Mouse (Mus musculus) embryonic facial prominence, embryonic 11.5 days (tissue): ENCODE data around the gene Cdc42ep4. TPM values are rescaled to one million over a fixed set of nuclear protein-coding genes. Genes with fewer than 3 reads are reported as not detected.
A peak's percentile ranks its signal among the peaks of the same experiment; 100 is the strongest.

ENCODE experiments used
- ATAC-seq: fragments of 200-750 bp; cut with Nextera tagmentation; replicated peaks from 2 replicates; pipeline ENCODE4 v1.8.0; 2017; ENCODE audit warnings: low read depth; ENCODE audit not compliant: insufficient number of reproducible peaks, low FRiP score, low TSS enrichment
- DNase-seq: peaks from one replicate; pipeline ENCODE4 v3.0.0-alpha.2; 2015; ENCODE audit warnings: low spot score
- H3K27ac ChIP-seq: fragments of 300-500 bp; sonication (generic); replicated peaks from 2 replicates; pipeline ENCODE4 v1.5.1; 2014; ENCODE audit warnings: mild to moderate bottlenecking, low read depth, low read length, control low read depth
- H3K27me3 ChIP-seq: fragments of 300-500 bp; sonication (generic); 2 replicates; pipeline ENCODE4 v1.6.1; 2014; ENCODE audit warnings: mild to moderate bottlenecking, low read length, moderate library complexity, mixed read lengths; ENCODE audit not compliant: control insufficient read depth, insufficient read depth
- H3K36me3 ChIP-seq: fragments of 300-500 bp; sonication (generic); replicated peaks from 2 replicates; pipeline ENCODE4 v1.6.1; 2014; ENCODE audit warnings: low read depth, mild to moderate bottlenecking, low read length, moderate library complexity, mixed read lengths; ENCODE audit not compliant: control insufficient read depth, insufficient read depth
- H3K4me1 ChIP-seq: fragments of 300-500 bp; sonication (generic); 2 replicates; pipeline ENCODE4 v1.6.1; 2014; ENCODE audit warnings: low read length, mixed read lengths; ENCODE audit not compliant: control insufficient read depth, insufficient read depth
- H3K4me2 ChIP-seq: fragments of 300-500 bp; sonication (generic); 2 replicates; pipeline ENCODE4 v1.6.1; 2014; ENCODE audit warnings: low read depth, mild to moderate bottlenecking, control low read depth, low read length, moderate library complexity
- H3K4me3 ChIP-seq: fragments of 300-500 bp; sonication (generic); 2 replicates; pipeline ENCODE4 v1.5.1; 2014; ENCODE audit warnings: low read depth, low read length, control low read depth
- H3K9ac ChIP-seq: fragments of 300-500 bp; sonication (generic); replicated peaks from 2 replicates; pipeline ENCODE4 v1.6.1; 2014; ENCODE audit warnings: mild to moderate bottlenecking, control low read depth, low read length
- H3K9me3 ChIP-seq: fragments of 300-500 bp; sonication (generic); replicated peaks from 2 replicates; pipeline ENCODE4 v1.6.1; 2016; ENCODE audit warnings: mild to moderate bottlenecking, low read length, inconsistent platforms, mixed read lengths; ENCODE audit not compliant: control insufficient read depth
- WGBS: fragments of 180-500 bp; shearing (Covaris S2); extraction: QIAGEN DNeasy Blood & Tissue Kit; methylation state at CpG from one replicate; pipeline ENCODE4 v1.1.7; 2014; 5-methylcytosine and 5-hydroxymethylcytosine counted together
- polyA plus RNA-seq: library from polyadenylated mRNA; unstranded; fragments of >200 nt; fragmentation: Nextera tagmentation; extraction: Ambion mirVana; gene quantifications from 2 replicates; pipeline ENCODE4 v1.2.1, GENCODE M21; 2014

Gene Cdc42ep4
- polyA plus RNA-seq, 1 experiment from 2014 or later, result 59.1 TPM

DNA sequence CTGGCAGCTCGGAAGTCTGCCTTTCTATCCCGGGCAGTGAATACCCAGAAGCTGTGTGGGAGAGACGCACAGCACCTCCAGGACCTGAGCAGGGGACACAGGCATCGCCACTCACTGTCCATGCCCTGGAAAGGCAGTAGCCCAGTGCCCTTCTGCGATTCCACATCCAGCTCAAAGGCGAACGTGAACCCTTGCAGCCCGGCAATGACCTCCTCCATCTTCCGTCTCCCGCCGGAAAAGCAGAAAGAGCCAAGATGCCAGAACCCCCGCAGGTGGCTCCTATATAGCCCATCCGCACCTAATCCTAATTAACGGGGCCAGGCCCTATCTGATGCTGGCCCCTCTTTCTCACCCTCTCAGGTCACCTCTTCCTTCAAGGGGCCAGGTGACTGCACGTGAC is 42.4 kb downstream of the Cdc42ep4 start:
- WGBS, result 10% methylated on average over 15 of the region's 15 CpGs
- ATAC-seq (0 out of 2 replicates have a peak, but pooled peaks have one; percentile 4), DNase-seq (no peak)
- Histone ChIP-seq H3K9me3 (no peaks in the 10 kb centered on the region), H3K27me3 (no peaks in the 10 kb centered on the region; the same call in 1 of the 2 replicates), H3K9ac (no peak overlapping the region), H3K36me3 (no peaks in the 10 kb centered on the region), H3K4me1 (peaks cover 8% of the 10 kb centered on the region), H3K4me3 (no peak overlapping the region), H3K27ac (no peak overlapping the region), H3K4me2 (no peak overlapping the region)

DNA sequence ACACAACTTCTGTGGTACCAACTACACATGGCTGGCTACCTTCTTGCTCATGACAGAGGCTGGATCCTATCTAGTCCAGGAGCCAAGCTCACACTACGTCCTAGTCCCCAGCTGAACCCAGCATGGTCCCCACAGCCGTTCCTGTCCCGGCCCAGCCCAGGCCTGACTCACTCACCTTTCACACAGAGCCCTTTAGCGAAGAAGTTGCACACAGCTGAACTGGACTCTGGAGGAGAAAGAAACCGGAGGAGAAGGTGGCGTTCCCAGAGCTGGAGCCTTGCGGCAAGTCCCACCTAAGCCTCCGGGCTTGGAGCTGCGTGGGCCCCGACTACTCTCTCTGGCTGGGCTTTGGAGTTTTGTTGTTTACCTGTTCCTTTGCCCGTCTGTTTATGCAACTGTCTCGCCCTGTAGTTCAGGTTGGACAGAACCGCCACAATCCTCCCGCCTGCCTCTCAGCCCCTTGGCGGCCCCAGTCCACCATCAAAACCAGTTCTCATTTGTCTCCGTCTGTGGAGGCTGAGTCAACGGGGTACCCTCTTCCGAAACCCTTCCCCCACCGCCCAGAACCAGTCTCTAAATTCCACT is 43.0 kb downstream of the Cdc42ep4 start:
- H3K4me1 ChIP-seq, result peaks cover 8% of the 10 kb centered on the region
- WGBS, result 45% methylated on average over 19 of the region's 19 CpGs
- no peak overlapping the region for H3K4me3 ChIP-seq
- no peaks in the 10 kb centered on the region for H3K36me3 ChIP-seq
- no peak overlapping the region for H3K9ac ChIP-seq
- H3K27me3 ChIP-seq, result no peaks in the 10 kb centered on the region; the same call in 1 of the 2 replicates
- DNase-seq, result no peak
- no peak for ATAC-seq
- no peaks in the 10 kb centered on the region for H3K9me3 ChIP-seq
- no peak overlapping the region for H3K27ac ChIP-seq
- no peak overlapping the region for H3K4me2 ChIP-seq

DNA sequence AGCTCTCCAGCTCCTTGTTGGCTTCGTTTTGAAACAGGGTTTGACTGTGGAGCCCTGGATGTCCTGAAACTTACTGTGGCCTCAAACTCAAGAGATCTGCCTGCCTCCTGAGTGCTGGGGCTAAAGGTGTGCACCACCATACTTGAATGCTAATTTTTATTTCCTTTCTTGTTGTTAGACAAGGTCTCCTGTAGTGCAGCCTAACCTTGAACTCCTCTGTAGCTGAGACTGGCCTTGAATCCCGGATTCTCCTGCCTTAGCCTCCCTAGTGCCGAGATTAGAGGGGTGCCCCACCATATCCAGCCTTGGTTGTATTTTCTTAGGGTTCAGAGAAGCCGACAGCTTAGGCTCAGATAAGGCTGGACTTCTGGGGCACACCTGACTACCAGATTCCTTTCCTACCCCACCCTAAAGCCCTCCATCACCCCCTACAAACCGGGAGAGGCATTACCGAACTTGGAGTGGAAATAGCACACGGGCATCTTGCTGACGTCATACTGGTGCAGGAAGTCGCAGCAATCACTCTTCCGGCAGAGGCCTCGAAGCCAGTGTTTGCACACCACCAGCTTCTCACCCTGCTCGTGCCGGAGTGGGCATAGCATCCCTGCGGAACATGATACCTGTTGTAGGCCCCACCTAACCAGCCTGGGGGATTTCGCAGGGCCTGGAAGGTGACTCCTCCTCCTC is 45.6 kb downstream of the Cdc42ep4 start:
- no peak for ATAC-seq
- no peak for DNase-seq
- Histone ChIP-seq H3K4me1 (peaks cover 8% of the 10 kb centered on the region), H3K9ac (no peak overlapping the region; the same call in 1 of the 2 replicates), H3K9me3 (no peaks in the 10 kb centered on the region), H3K4me3 (no peak overlapping the region), H3K27ac (no peak overlapping the region), H3K36me3 (no peaks in the 10 kb centered on the region), H3K4me2 (no peak overlapping the region), H3K27me3 (no peaks in the 10 kb centered on the region; the same call in 1 of the 2 replicates)
- 89% methylated on average over 15 of the region's 15 CpGs for WGBS

DNA sequence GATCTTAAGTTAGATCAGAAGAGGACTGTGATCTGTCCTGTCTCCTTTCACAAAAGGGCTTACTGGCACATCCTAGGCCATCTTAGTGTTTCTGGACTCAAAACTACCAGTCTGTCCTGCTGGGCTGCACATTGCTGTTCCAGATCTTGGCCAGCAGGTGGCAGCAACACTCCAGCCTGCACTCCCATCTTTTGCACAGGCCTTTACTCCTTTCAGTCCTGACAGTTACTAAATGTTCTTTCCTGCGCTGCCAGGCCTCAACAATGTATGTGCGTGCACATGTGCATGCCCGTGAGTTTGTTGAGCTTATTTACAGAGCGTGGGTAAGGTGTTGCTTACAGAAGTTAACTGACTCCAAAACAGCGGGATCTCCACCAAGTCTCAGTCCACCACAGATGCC is 47.9 kb downstream of the Cdc42ep4 start:
- Histone ChIP-seq H3K9ac (no peak overlapping the region), H3K4me1 (no peaks in the 10 kb centered on the region), H3K4me2 (no peak overlapping the region), H3K9me3 (no peaks in the 10 kb centered on the region), H3K27ac (no peak overlapping the region), H3K36me3 (no peaks in the 10 kb centered on the region), H3K4me3 (no peak overlapping the region), H3K27me3 (no peaks in the 10 kb centered on the region; the same call in 1 of the 2 replicates)
- ATAC-seq (peak; percentile 54; the same call in 1 of the 2 replicates), DNase-seq (peak; percentile 75)
- 42% methylated on average over 5 of the region's 5 CpGs for WGBS

DNA sequence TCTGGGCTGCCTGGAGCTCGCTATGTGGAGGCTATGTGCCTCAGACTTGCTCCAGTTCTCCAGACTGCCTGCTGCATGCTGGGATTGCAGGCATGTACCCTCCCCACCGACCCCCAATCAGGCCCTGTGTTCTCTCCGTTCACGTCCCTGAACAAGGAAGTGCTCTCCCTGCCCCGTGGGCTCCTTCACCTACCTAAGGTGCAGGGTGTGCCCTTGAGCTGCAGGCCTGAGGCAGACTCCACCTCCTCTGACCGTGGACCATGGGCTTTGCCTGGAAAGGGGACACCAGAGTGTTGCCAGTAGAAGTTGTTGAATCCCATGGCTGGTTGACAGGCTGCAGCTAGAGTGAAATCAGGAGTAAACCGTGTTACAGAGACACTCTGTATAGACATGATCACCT is 52.0 kb downstream of the Cdc42ep4 start:
- H3K4me1 ChIP-seq, result no peaks in the 10 kb centered on the region
- ATAC-seq (no peak), DNase-seq (no peak)
- WGBS, result 82% methylated on average over 7 of the region's 7 CpGs
- H3K9ac ChIP-seq, result no peak overlapping the region
- H3K4me2 ChIP-seq, result no peak overlapping the region
- no peak overlapping the region for H3K4me3 ChIP-seq
- H3K27ac ChIP-seq, result no peak overlapping the region
- no peaks in the 10 kb centered on the region for H3K9me3 ChIP-seq
- no peaks in the 10 kb centered on the region for H3K27me3 ChIP-seq
- H3K36me3 ChIP-seq, result peaks cover 4% of the 10 kb centered on the region

DNA sequence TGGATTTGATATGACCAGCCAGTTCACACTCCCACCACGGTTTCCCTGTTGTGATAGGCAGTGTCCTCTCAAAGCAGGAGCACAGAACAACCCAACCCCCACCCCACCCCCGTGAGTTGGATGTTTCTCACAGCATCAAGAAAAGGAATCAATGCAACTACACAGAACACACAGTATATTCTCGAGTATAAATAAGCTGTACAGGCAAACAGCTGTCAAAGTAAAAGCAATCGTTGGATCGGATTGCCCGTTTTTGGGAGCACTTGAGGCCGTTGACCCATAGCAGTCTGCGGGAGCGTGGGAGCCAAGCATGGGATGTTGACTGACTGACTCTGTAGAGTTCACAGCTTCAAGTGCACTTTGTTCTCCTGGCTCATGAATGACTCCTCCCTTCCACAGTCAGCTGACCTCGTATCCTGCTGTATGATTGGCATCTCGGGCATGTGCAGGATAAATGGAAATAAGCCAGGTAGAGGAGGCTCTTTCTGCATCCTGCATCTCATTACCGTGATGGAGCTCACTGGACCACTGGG is 53.6 kb downstream of the Cdc42ep4 start:
- H3K36me3 ChIP-seq, result peaks cover 12% of the 10 kb centered on the region
- H3K9me3 ChIP-seq, result no peaks in the 10 kb centered on the region
- WGBS, result 79% methylated on average over 12 of the region's 12 CpGs
- H3K4me1 ChIP-seq, result no peaks in the 10 kb centered on the region
- ATAC-seq, result no peak
- H3K27me3 ChIP-seq, result no peaks in the 10 kb centered on the region
- H3K4me3 ChIP-seq, result no peak overlapping the region
- no peak for DNase-seq
- H3K9ac ChIP-seq, result no peak overlapping the region
- no peak overlapping the region for H3K27ac ChIP-seq
- no peak overlapping the region for H3K4me2 ChIP-seq

DNA sequence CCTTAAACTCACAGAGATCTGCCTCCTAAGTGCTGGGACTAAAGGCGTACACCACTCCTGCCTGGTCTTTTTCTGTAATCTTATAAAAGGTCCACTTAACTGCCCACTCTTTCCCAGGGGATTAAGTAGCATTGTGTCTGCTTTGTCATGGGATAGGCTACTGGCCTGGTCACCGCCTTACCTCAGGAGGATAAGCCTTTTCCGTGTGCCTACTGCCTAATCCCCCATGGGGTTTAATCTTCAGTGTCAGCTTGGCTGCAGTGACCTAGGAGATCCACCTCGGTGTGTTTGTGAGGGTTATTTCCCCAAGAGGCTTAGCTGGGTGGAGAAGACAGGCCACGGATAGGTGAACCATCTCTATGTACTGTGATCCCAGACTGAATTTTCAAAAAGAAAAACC is 54.1 kb downstream of the Cdc42ep4 start:
- 58% methylated on average over 5 of the region's 5 CpGs for WGBS
- Histone ChIP-seq H3K4me2 (no peak overlapping the region), H3K4me1 (no peaks in the 10 kb centered on the region), H3K36me3 (peaks cover 17% of the 10 kb centered on the region), H3K4me3 (no peak overlapping the region), H3K27ac (no peak overlapping the region), H3K9ac (no peak overlapping the region), H3K9me3 (no peaks in the 10 kb centered on the region), H3K27me3 (no peaks in the 10 kb centered on the region)
- no peak for DNase-seq
- 0 out of 2 replicates have a peak, but pooled peaks have one; percentile 19 for ATAC-seq

DNA sequence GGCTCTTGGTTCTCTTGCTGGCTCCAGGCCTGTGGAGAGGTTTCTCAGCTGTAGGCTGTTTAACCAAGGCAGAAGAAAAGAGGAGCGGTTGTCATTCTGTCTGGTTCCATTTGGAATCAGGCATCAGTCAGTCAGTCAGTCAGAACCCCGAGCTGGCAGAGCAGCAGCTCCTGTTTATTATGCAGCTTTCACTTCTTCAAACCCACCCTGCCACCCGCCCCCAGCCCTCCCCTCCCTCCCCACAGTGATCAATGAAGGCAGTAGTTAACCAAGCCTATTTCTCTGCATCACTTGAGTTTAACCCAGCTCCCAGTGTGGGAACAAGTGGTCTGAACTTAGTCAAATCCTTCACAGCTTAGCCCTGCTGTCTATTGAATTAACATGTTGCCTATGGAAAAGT is 59.8 kb downstream of the Cdc42ep4 start:
- Histone ChIP-seq H3K4me3 (no peak overlapping the region), H3K27ac (no peak overlapping the region), H3K4me1 (no peaks in the 10 kb centered on the region; the same call in 1 of the 2 replicates), H3K27me3 (no peaks in the 10 kb centered on the region), H3K9me3 (no peaks in the 10 kb centered on the region), H3K4me2 (no peak overlapping the region), H3K36me3 (peaks cover 26% of the 10 kb centered on the region), H3K9ac (no peak overlapping the region)
- ATAC-seq (no peak), DNase-seq (no peak)
- 81% methylated on average over 3 of the region's 3 CpGs for WGBS
